Mouse (Mus musculus): ENCODE results near the gene Cds2. TPM values are rescaled to one million over a fixed set of nuclear protein-coding genes. Genes with fewer than 3 reads are reported as not detected.

Gene Cds2
- total RNA-seq, 1 experiment from 2014 or later, result 48.5 TPM

GRCm38 (mm10) chr2:132316041-132316808 lies 53.3 kb downstream of the Cds2 start:
- peak; percentile 86 for ATAC-seq (replicated peaks; ENCODE audit: insufficient number of reproducible peaks, low FRiP score, low TSS enrichment, poor library complexity, severe bottlenecking)

DNA sequence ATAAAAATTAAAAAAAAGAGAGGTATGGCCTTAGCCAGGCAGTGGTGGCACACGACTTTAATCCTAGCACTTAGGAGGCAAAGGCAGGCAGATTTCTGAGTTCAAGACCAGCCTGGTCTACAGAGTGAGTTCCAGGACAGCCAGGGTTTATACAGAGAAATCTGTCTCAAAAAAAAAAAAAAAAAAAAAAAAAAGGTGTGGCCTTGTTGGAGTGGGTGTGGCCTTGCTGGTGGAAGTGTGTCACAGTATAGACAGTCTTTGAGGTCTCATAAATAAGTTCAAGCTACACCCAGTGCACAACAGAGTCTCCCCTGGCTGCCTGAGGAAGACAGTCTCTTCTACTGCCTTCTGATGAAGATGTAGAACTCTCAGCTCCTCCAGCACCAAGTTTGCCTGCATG lies 54.2 kb downstream of the Cds2 start:
- ATAC-seq (replicated peaks; ENCODE audit: insufficient number of reproducible peaks, low FRiP score, low TSS enrichment, poor library complexity, severe bottlenecking), result no peak

- no peak for ATAC-seq (replicated peaks; ENCODE audit: insufficient number of reproducible peaks, low FRiP score, low TSS enrichment, poor library complexity, severe bottlenecking)
These were observed 57.6 kb downstream of the Cds2 start for GRCm38 (mm10) chr2:132320516-132320915.

GRCm38 (mm10) chr2:132323541-132323940 lies 60.6 kb downstream of the Cds2 start:
- ATAC-seq (replicated peaks; ENCODE audit: insufficient number of reproducible peaks, low FRiP score, low TSS enrichment, poor library complexity, severe bottlenecking), result no peak

GRCm38 (mm10) chr2:132337202-132337601 lies 74.3 kb downstream of the Cds2 start:
- ATAC-seq (replicated peaks; ENCODE audit: insufficient number of reproducible peaks, low FRiP score, low TSS enrichment, poor library complexity, severe bottlenecking), result no peak

GRCm38 (mm10) chr2:132340350-132340749 lies 77.4 kb downstream of the Cds2 start:
- ATAC-seq (replicated peaks; ENCODE audit: insufficient number of reproducible peaks, low FRiP score, low TSS enrichment, poor library complexity, severe bottlenecking), result no peak

GRCm38 (mm10) chr2:132341293-132341692 lies 78.3 kb downstream of the Cds2 start:
- no peak for ATAC-seq (replicated peaks; ENCODE audit: insufficient number of reproducible peaks, low FRiP score, low TSS enrichment, poor library complexity, severe bottlenecking)

DNA sequence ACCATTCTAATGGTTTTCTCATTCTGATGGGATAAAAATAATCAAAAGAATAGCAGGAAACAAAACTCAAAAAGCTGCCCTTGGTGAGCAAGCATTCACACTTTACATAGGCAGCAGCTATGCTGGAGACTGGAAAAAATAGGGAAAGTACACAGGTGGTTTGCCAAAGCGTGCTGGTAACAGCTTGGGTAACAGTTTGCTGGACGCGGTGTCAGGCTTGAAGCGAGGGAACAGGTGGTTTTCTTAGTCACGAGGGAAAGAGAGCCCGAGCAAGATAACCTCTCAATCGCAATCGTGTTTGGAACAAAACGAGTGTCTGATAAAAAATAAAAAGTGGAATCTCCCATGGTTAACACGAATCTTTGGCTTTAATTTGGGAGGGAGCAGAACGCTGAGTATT lies 80.9 kb downstream of the Cds2 start:
- no peak for ATAC-seq (replicated peaks; ENCODE audit: insufficient number of reproducible peaks, low FRiP score, low TSS enrichment, poor library complexity, severe bottlenecking)

Other genes with a start within 250 kb of the Cds2 start
- 33.5 to 63.6 TPM (median 45.1 TPM) in 3 replicates for gene Rassf2, start 232.9 kb upstream of the Cds2 start, total RNA-seq (2017)
- 15.0 to 28.8 TPM (median 17.0 TPM) in 3 replicates for gene Slc23a2, start 118.0 kb upstream of the Cds2 start, total RNA-seq (2017)
- gene Tmem230, start 15.3 kb upstream of the Cds2 start, total RNA-seq (2017), result 11.2 to 19.1 TPM (median 15.5 TPM) in 3 replicates
- gene Pcna, start 9.8 kb upstream of the Cds2 start, total RNA-seq (2017), result 228 to 330 TPM (median 247 TPM) in 3 replicates
- not detected in 3 replicates for gene Prokr2, start 122.3 kb downstream of the Cds2 start, total RNA-seq (2017)